Mouse (Mus musculus) myocyte (in vitro differentiated cells): ENCODE results near the gene Rhox7a. TPM values are rescaled to one million over a fixed set of nuclear protein-coding genes. Genes with fewer than 3 reads are reported as not detected.
"Not testable (repeated sequence)": the region's sequence is repeated elsewhere in the genome, so short reads cannot be mapped to it uniquely, and the experiment has no call there.

Experiments
- H3K27me3 ChIP-seq: one replicate; pipeline ENCODE4 v1.6.1; 2011; ENCODE audit not compliant: control insufficient read depth, insufficient read depth, insufficient read length
- H3K36me3 ChIP-seq: one replicate; pipeline ENCODE4 v1.6.1; 2011; ENCODE audit not compliant: control insufficient read depth, insufficient read depth
- H3K4me2 ChIP-seq: one replicate; pipeline ENCODE4 v1.6.1; 2011; ENCODE audit warnings: low read depth, control low read depth
- H3K4me3 ChIP-seq: one replicate; pipeline ENCODE4 v1.5.1; 2011; ENCODE audit warnings: mild to moderate bottlenecking, control low read depth, moderate library complexity
- H3K79me2 ChIP-seq: one replicate; pipeline ENCODE4 v1.6.1; 2011; ENCODE audit not compliant: control insufficient read depth, insufficient read depth
- H3ac ChIP-seq: one replicate; pipeline ENCODE4 v1.6.1; 2011; ENCODE audit not compliant: control insufficient read depth, insufficient read length
- CEBPB ChIP-seq: IDR thresholded peaks from 2 replicates; pipeline ENCODE4 v1.6.1; 2011; ENCODE audit warnings: mild to moderate bottlenecking, moderate library complexity; ENCODE audit not compliant: poor library complexity, insufficient read depth, severe bottlenecking
- E2F4 ChIP-seq: IDR thresholded peaks from one replicate; pipeline ENCODE4 v1.6.1; 2011; ENCODE audit warnings: mild to moderate bottlenecking, control low read depth, moderate library complexity; ENCODE audit not compliant: insufficient read depth
- MAX ChIP-seq: IDR thresholded peaks from one replicate; pipeline ENCODE4 v1.6.1; 2011; ENCODE audit warnings: low read depth, mild to moderate bottlenecking, control low read depth
- MYOD1 ChIP-seq, 3 experiments: IDR thresholded peaks; one replicate each; pipeline ENCODE4 v1.6.1; 2011; ENCODE audit warnings: control low read depth in 2 of 3, low read depth in 2 of 3, mild to moderate bottlenecking in 2 of 3, moderate library complexity in 1 of 3; ENCODE audit not compliant: insufficient read length in 2 of 3, control insufficient read depth in 1 of 3
- MYOG ChIP-seq, 3 experiments: IDR thresholded peaks; one replicate each; pipeline ENCODE4 v1.6.1; 2011; ENCODE audit warnings: control low read depth in 2 of 3, low read depth in 2 of 3, mild to moderate bottlenecking in 2 of 3; ENCODE audit not compliant: insufficient read length in 2 of 3, control insufficient read depth in 1 of 3, insufficient read depth in 1 of 3
- POLR2A ChIP-seq: IDR thresholded peaks from one replicate; pipeline ENCODE4 v1.6.1; 2011; ENCODE audit warnings: low read depth, mild to moderate bottlenecking, control low read depth, moderate library complexity; ENCODE audit not compliant: insufficient read length
- POLR2AphosphoS2 ChIP-seq: IDR thresholded peaks from one replicate; pipeline ENCODE4 v1.6.1; 2011; ENCODE audit warnings: low read depth, control low read depth; ENCODE audit not compliant: insufficient read length
- REST ChIP-seq: IDR thresholded peaks from one replicate; pipeline ENCODE4 v1.6.1; 2011; ENCODE audit warnings: mild to moderate bottlenecking, control low read depth, moderate library complexity; ENCODE audit not compliant: insufficient read depth, insufficient read length
- SRF ChIP-seq: IDR thresholded peaks from one replicate; pipeline ENCODE4 v1.6.1; 2011; ENCODE audit warnings: low read depth; ENCODE audit not compliant: control insufficient read depth, insufficient read length
- TCF12 ChIP-seq: IDR thresholded peaks from one replicate; pipeline ENCODE4 v1.6.1; 2011; ENCODE audit warnings: mild to moderate bottlenecking, control low read depth; ENCODE audit not compliant: poor library complexity, insufficient read depth, severe bottlenecking
- TCF3 ChIP-seq: IDR thresholded peaks from one replicate; pipeline ENCODE4 v1.6.1; 2011; ENCODE audit warnings: low read depth, control low read depth; ENCODE audit not compliant: insufficient read length
- USF1 ChIP-seq: IDR thresholded peaks from one replicate; pipeline ENCODE4 v1.6.1; 2011; ENCODE audit warnings: low read depth, mild to moderate bottlenecking, control low read depth, moderate library complexity
- polyA plus RNA-seq: library from polyadenylated mRNA; unstranded; fragments of >200 nt; fragmentation: generic; extraction: Trizol; gene quantifications from one replicate; pipeline ENCODE4 v1.2.1, GENCODE M21; 2012; ENCODE audit warnings: missing spikeins

Rhox7a gene
- not detected for polyA plus RNA-seq

GRCm38 (mm10) chrX:37831386-37831785 is at the start of gene Rhox7a:
Rhox7a (plus strand) TSS chrX:37831686.
- H3K4me2 ChIP-seq, H3K27me3 ChIP-seq, H3K4me3 ChIP-seq, H3K36me3 ChIP-seq, H3ac ChIP-seq, H3K79me2 ChIP-seq: not testable (repeated sequence)

- H3K4me3 ChIP-seq: no peak overlapping the region
- no peaks in the 10 kb centered on the region for H3K79me2 ChIP-seq
- TF ChIP-seq MYOG (IDR thresholded peaks at IDR 0.05; ENCODE audit: control insufficient read depth in 1 of 3, insufficient read depth in 1 of 3, insufficient read length in 2 of 3, low read depth in 2 of 3): no peak
- TF ChIP-seq SRF: no peak
- TF ChIP-seq MYOD1 (IDR thresholded peaks at IDR 0.05; ENCODE audit: control insufficient read depth in 1 of 3, insufficient read length in 2 of 3, low read depth in 2 of 3): no peak
- TF ChIP-seq MAX: no peak
- TF ChIP-seq TCF12: no peak
- no peak for TF ChIP-seq POLR2A
- no peak for TF ChIP-seq REST
- no peak for TF ChIP-seq TCF3
- no peak for TF ChIP-seq POLR2AphosphoS2
- TF ChIP-seq E2F4: no peak
- TF ChIP-seq CEBPB: no peak
- no peak for TF ChIP-seq USF1
- H3K4me2 ChIP-seq: no peak overlapping the region
- no peak overlapping the region for H3ac ChIP-seq
- no peaks in the 10 kb centered on the region for H3K36me3 ChIP-seq
- H3K27me3 ChIP-seq: no peaks in the 10 kb centered on the region
Measured at GRCm38 (mm10) chrX:37807286-37808080, 24.0 kb upstream of the Rhox7a start.

GRCm38 (mm10) chrX:37809396-37809795 is 22.1 kb upstream of the Rhox7a start:
- Histone ChIP-seq H3ac (no peak overlapping the region), H3K4me2 (no peak overlapping the region), H3K36me3 (no peaks in the 10 kb centered on the region), H3K27me3 (no peaks in the 10 kb centered on the region), H3K79me2 (no peaks in the 10 kb centered on the region), H3K4me3 (no peak overlapping the region)
- no peak for TF ChIP-seq REST
- TF ChIP-seq USF1: no peak
- no peak for TF ChIP-seq POLR2AphosphoS2
- no peak for TF ChIP-seq POLR2A
- TF ChIP-seq MYOG (IDR thresholded peaks at IDR 0.05; ENCODE audit: control insufficient read depth in 1 of 3, insufficient read depth in 1 of 3, insufficient read length in 2 of 3, low read depth in 2 of 3): no peak
- TF ChIP-seq MYOD1 (IDR thresholded peaks at IDR 0.05; ENCODE audit: control insufficient read depth in 1 of 3, insufficient read length in 2 of 3, low read depth in 2 of 3): no peak
- no peak for TF ChIP-seq SRF
- no peak for TF ChIP-seq TCF12
- no peak for TF ChIP-seq CEBPB
- TF ChIP-seq MAX: no peak
- TF ChIP-seq E2F4: no peak
- no peak for TF ChIP-seq TCF3

GRCm38 (mm10) chrX:37811179-37811578 is 20.3 kb upstream of the Rhox7a start:
- Histone ChIP-seq H3K36me3 (no peaks in the 10 kb centered on the region), H3K4me2 (no peak overlapping the region), H3K79me2 (no peaks in the 10 kb centered on the region), H3K4me3 (no peak overlapping the region), H3ac (no peak overlapping the region), H3K27me3 (no peaks in the 10 kb centered on the region)
- TF ChIP-seq REST (no peak), TCF3 (no peak)

GRCm38 (mm10) chrX:37815665-37816064 is 15.8 kb upstream of the Rhox7a start:
- Histone ChIP-seq H3K36me3 (no peaks in the 10 kb centered on the region), H3K79me2 (no peaks in the 10 kb centered on the region), H3K4me3 (no peak overlapping the region), H3K4me2 (no peak overlapping the region), H3K27me3 (no peaks in the 10 kb centered on the region), H3ac (no peak overlapping the region)
- TF ChIP-seq MYOG (IDR thresholded peaks at IDR 0.05; ENCODE audit: control insufficient read depth in 1 of 3, insufficient read depth in 1 of 3, insufficient read length in 2 of 3, low read depth in 2 of 3) (no peak), TCF12 (no peak), E2F4 (no peak), CEBPB (no peak), MAX (no peak), USF1 (no peak), TCF3 (no peak), SRF (no peak), MYOD1 (IDR thresholded peaks at IDR 0.05; ENCODE audit: control insufficient read depth in 1 of 3, insufficient read length in 2 of 3, low read depth in 2 of 3) (no peak), POLR2AphosphoS2 (no peak), POLR2A (no peak), REST (no peak)

GRCm38 (mm10) chrX:37826610-37827009 is 4.9 kb upstream of the Rhox7a start, which contains the start of gene Rhox6:
Rhox6 (plus strand) TSS chrX:37826910.
- H3ac ChIP-seq, H3K4me3 ChIP-seq, H3K27me3 ChIP-seq, H3K36me3 ChIP-seq, H3K79me2 ChIP-seq, H3K4me2 ChIP-seq: not testable (repeated sequence)
